Mouse (Mus musculus) G1E (cell line): ENCODE data around the gene Rfc2. TPM values are rescaled to one million over a fixed set of nuclear protein-coding genes. Genes with fewer than 3 reads are reported as not detected.

Experiments used
- ATAC-seq: 2 replicates; pipeline ENCODE4 v1.8.0; 2016; ENCODE audit warnings: mild to moderate bottlenecking; ENCODE audit not compliant: insufficient number of reproducible peaks, poor library complexity, low FRiP score, severe bottlenecking; ENCODE audit errors: extremely low read depth
- DNase-seq: peaks from one replicate; pipeline ENCODE4 v3.0.0; 2012; ENCODE audit warnings: low spot score
- H3K27me3 ChIP-seq: 2 replicates; pipeline ENCODE4 v1.6.1; 2012; ENCODE audit warnings: mild to moderate bottlenecking, low read length, inconsistent platforms; ENCODE audit not compliant: insufficient read depth
- H3K36me3 ChIP-seq: replicated peaks from 2 replicates; pipeline ENCODE3; 2012; ENCODE audit warnings: mild to moderate bottlenecking, inconsistent platforms
- H3K4me1 ChIP-seq: 2 replicates; pipeline ENCODE4 v1.6.1; 2012; ENCODE audit warnings: low read depth, low read length, inconsistent platforms, mixed read lengths; ENCODE audit not compliant: insufficient read depth
- H3K4me3 ChIP-seq: 2 replicates; pipeline ENCODE4 v1.5.1; 2012; ENCODE audit warnings: low read depth, mild to moderate bottlenecking, inconsistent platforms, low read length, moderate library complexity, mixed read lengths
- H3K9me3 ChIP-seq: replicated peaks from 2 replicates; pipeline ENCODE4 v1.6.1; 2012; ENCODE audit warnings: inconsistent platforms
- CTCF ChIP-seq: IDR thresholded peaks from 2 replicates; pipeline ENCODE4 v1.5.1; 2012; ENCODE audit warnings: low read depth, low read length, inconsistent platforms, mixed read lengths
- GATA1 ChIP-seq: IDR thresholded peaks from 2 replicates; pipeline ENCODE4 v1.6.1; 2012; ENCODE audit warnings: borderline replicate concordance, low read length, inconsistent platforms, mixed read lengths
- GATA2 ChIP-seq: IDR thresholded peaks from 2 replicates; pipeline ENCODE4 v1.6.1; 2012; ENCODE audit warnings: low read depth, low read length, inconsistent platforms, borderline replicate concordance
- POLR2AphosphoS5 ChIP-seq: IDR thresholded peaks from 2 replicates; pipeline ENCODE4 v1.6.1; 2012; ENCODE audit warnings: low read depth, low read length, inconsistent platforms; ENCODE audit not compliant: insufficient replicate concordance
- TAL1 ChIP-seq: conservative IDR thresholded peaks from 2 replicates; pipeline ENCODE4 v1.6.1; 2012; ENCODE audit warnings: low read depth, low read length, inconsistent platforms, mixed read lengths
- polyA plus RNA-seq: library from polyadenylated mRNA; stranded (reverse); fragments of >175 nt; gene quantifications from 2 replicates; pipeline ENCODE4 v1.2.3, GENCODE M21; 2012
- total RNA-seq, 2 experiments: library from RNA; stranded (forward) in 1 of 2; stranded (reverse) in 1 of 2; fragments of 200-1000 nt in 1 of 2; fragments of >200 nt in 1 of 2; fragmentation: Nextera tagmentation in 1 of 2; gene quantifications; 2 replicates each; pipeline ENCODE4 v1.2.3; 2014 to 2017

Gene Rfc2
- total and polyA plus RNA-seq, 3 experiments: 85.2 to 259 (median 230) TPM

- peaks cover 27% of the 10 kb centered on the region for H3K36me3 ChIP-seq
- no peak for ATAC-seq
- DNase-seq: no peak
- no peaks in the 10 kb centered on the region for H3K9me3 ChIP-seq
- H3K4me3 ChIP-seq: peak overlapping the region; percentile 89
- TF ChIP-seq TAL1 (no peak), CTCF (no peak), POLR2AphosphoS5 (no peak), GATA2 (no peak), GATA1 (no peak)
- H3K4me1 ChIP-seq: peaks cover 46% of the 10 kb centered on the region
- no peaks in the 10 kb centered on the region for H3K27me3 ChIP-seq
Observed at GRCm38 (mm10) chr5:134583006-134583883, 2.1 kb downstream of the Rfc2 start.

- peaks cover 50% of the 10 kb centered on the region for H3K4me1 ChIP-seq
- DNase-seq: peak; percentile 33
- no peak for ATAC-seq
- TF ChIP-seq GATA1: no peak
- TF ChIP-seq GATA2: no peak
- peaks cover 32% of the 10 kb centered on the region for H3K36me3 ChIP-seq
- peak overlapping the region; percentile 89 for H3K4me3 ChIP-seq
- no peaks in the 10 kb centered on the region for H3K9me3 ChIP-seq
- no peaks in the 10 kb centered on the region for H3K27me3 ChIP-seq
Observed at GRCm38 (mm10) chr5:134583884-134584213, 2.7 kb downstream of the Rfc2 start.

DNA sequence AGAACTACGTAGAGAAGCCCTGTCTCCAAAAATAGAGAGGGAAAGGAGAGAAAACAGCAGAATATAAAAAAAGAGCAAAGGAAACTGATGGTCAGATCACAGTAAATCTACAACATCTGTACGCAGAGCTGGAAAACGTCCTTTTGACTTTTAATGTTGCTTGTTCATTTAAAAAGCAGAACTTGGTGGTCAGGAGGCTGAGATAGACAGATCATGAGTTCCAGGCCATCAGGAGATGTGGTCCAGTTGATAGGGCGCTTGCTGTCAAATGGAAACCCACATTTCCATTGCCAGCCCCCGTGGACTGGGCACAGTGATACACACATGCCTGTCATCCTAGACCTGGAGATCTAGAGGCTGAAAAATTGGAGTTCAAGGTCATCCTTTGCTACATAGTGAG, 3.6 kb downstream of the Rfc2 start:
- no peak for TF ChIP-seq GATA2
- peak; percentile 46 for TF ChIP-seq TAL1
- DNase-seq: peak; percentile 75
- H3K4me1 ChIP-seq: peaks cover 54% of the 10 kb centered on the region
- H3K27me3 ChIP-seq: no peaks in the 10 kb centered on the region
- H3K4me3 ChIP-seq: peak overlapping the region; percentile 89; the same call in 1 of the 2 replicates
- peaks cover 41% of the 10 kb centered on the region for H3K36me3 ChIP-seq
- peak; percentile 64 for ATAC-seq
- no peaks in the 10 kb centered on the region for H3K9me3 ChIP-seq

DNA sequence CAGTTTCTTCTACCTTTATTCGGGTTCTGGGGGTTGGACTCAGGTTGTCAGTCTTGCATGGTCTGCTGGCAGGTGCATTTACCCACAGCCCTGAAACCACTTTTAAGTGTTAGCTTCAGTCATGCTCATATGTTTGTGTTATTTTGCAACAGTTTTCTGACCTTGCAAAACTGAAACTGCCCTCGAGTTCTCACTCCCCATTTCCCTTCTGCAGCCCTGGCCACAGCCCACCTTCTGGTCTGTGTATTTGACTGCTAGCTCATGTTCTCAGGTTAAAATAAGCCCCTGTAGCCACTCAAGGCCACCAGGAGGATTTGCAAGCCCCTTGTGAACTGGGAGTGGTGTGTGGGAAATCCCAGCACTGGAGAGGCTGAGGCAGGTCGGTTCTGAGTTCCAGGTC, 8.7 kb downstream of the Rfc2 start:
- H3K4me3 ChIP-seq: no peak overlapping the region
- no peaks in the 10 kb centered on the region for H3K27me3 ChIP-seq
- peaks cover 91% of the 10 kb centered on the region for H3K36me3 ChIP-seq
- peaks cover 62% of the 10 kb centered on the region for H3K4me1 ChIP-seq
- TF ChIP-seq TAL1: no peak
- no peak for TF ChIP-seq CTCF
- TF ChIP-seq GATA1: no peak
- no peak for TF ChIP-seq GATA2
- TF ChIP-seq POLR2AphosphoS5: no peak
- H3K9me3 ChIP-seq: no peaks in the 10 kb centered on the region
- ATAC-seq (no peak), DNase-seq (no peak)

GRCm38 (mm10) chr5:134592026-134592581, 10.9 kb downstream of the Rfc2 start:
- ATAC-seq (no peak), DNase-seq (no peak)
- H3K9me3 ChIP-seq: no peaks in the 10 kb centered on the region
- TF ChIP-seq GATA1: no peak
- no peak for TF ChIP-seq POLR2AphosphoS5
- TF ChIP-seq GATA2: no peak
- no peak for TF ChIP-seq TAL1
- TF ChIP-seq CTCF: no peak
- peaks cover 48% of the 10 kb centered on the region for H3K4me1 ChIP-seq
- H3K36me3 ChIP-seq: peaks cover 91% of the 10 kb centered on the region
- no peak overlapping the region; the same call in 1 of the 2 replicates for H3K4me3 ChIP-seq
- H3K27me3 ChIP-seq: no peaks in the 10 kb centered on the region

DNA sequence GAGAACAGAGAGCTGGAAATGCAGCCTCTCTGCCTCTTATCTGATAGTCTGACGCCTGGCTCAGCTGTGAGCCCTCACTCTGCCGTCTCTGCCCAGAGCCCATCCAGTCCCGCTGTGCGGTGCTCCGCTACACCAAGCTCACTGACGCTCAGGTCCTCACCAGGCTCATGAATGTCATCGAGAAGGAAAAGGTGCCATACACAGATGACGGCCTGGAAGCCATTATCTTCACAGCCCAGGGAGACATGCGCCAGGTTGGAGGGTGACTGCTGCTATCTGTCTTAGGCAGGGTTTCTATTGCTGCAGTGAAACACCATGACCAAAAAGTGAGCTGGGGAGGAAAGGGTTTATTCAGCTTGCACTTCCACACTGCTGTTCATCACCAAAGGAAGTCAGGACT, 11.9 kb downstream of the Rfc2 start:
- Histone ChIP-seq H3K4me3 (no peak overlapping the region), H3K4me1 (peaks cover 48% of the 10 kb centered on the region), H3K9me3 (no peaks in the 10 kb centered on the region), H3K27me3 (no peaks in the 10 kb centered on the region), H3K36me3 (peaks cover 96% of the 10 kb centered on the region)
- ATAC-seq: no peak; the same call in 1 of the 2 replicates
- no peak for DNase-seq
- TF ChIP-seq CTCF: no peak
- no peak for TF ChIP-seq GATA1
- TF ChIP-seq TAL1: no peak

DNA sequence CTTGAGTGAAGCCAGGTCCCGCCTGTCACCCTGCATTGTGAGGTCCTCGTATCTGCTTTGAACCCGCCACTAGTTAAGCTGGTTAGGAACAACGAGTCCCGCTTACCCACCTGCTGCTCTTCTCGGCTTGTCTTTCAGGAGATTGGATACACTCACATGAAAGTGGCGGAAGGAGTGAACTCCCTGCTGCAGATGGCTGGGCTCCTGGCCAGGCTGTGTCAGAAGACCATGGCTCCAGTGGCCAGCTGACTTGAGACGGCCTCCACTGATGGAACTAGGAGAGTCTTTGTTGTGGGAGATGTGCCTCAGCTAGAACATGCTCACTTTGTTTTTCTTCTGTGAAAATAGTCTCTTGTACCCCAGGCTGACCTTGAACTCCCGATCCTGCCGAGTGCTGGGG, 16.5 kb downstream of the Rfc2 start:
- Histone ChIP-seq H3K9me3 (no peaks in the 10 kb centered on the region), H3K4me1 (peaks cover 23% of the 10 kb centered on the region), H3K4me3 (no peak overlapping the region), H3K36me3 (peaks cover 74% of the 10 kb centered on the region), H3K27me3 (0 out of 2 replicates have a peak, but pooled peaks cover 3% of the 10 kb centered on the region)
- TF ChIP-seq GATA2: no peak
- TF ChIP-seq GATA1: no peak
- no peak for TF ChIP-seq CTCF
- no peak for TF ChIP-seq TAL1
- TF ChIP-seq POLR2AphosphoS5: no peak
- DNase-seq: no peak
- ATAC-seq: no peak
